Mouse (Mus musculus) embryonic facial prominence, embryonic 11.5 days (tissue): ENCODE measurements around the gene Anxa4. TPM values are rescaled to one million over a fixed set of nuclear protein-coding genes. Genes with fewer than 3 reads are reported as not detected.

Source experiments
- polyA plus RNA-seq: library from polyadenylated mRNA; unstranded; fragments of >200 nt; fragmentation: Nextera tagmentation; extraction: Ambion mirVana; gene quantifications from 2 replicates; pipeline ENCODE4 v1.2.1, GENCODE M21; 2014

Gene Anxa4
- polyA plus RNA-seq, 1 experiment from 2014 or later: 12.5 TPM

Other genes with a start within 250 kb of the Anxa4 start
- 0.79 and 0.89 TPM in 2 replicates for gene Asprv1, start 165.4 kb downstream of the Anxa4 start, polyA plus RNA-seq
- 13.5 and 15.1 TPM in 2 replicates for gene Mxd1, start 124.4 kb downstream of the Anxa4 start, polyA plus RNA-seq
- gene Snrnp27, start 109.1 kb downstream of the Anxa4 start, polyA plus RNA-seq: 139 and 148 TPM in 2 replicates
- 49.3 and 57.4 TPM in 2 replicates for gene Gmcl1, start 60.2 kb downstream of the Anxa4 start, polyA plus RNA-seq
- 17.2 and 17.3 TPM in 2 replicates for gene Aak1, start 55.9 kb upstream of the Anxa4 start, polyA plus RNA-seq
- gene Nfu1, start 215.7 kb upstream of the Anxa4 start, polyA plus RNA-seq: 104 TPM in 2 replicates
- gene Gfpt1, start 249.3 kb upstream of the Anxa4 start, polyA plus RNA-seq: 16.2 and 20.0 TPM in 2 replicates